Mouse (Mus musculus) G1E (cell line): ENCODE data around the gene Dscam.

Experiments
- CTCF ChIP-seq: IDR thresholded peaks from 2 replicates; pipeline ENCODE4 v1.5.1; 2012; ENCODE audit warnings: low read depth, low read length, inconsistent platforms, mixed read lengths
- GATA1 ChIP-seq: IDR thresholded peaks from 2 replicates; pipeline ENCODE4 v1.6.1; 2012; ENCODE audit warnings: borderline replicate concordance, low read length, inconsistent platforms, mixed read lengths
- POLR2AphosphoS5 ChIP-seq: IDR thresholded peaks from 2 replicates; pipeline ENCODE4 v1.6.1; 2012; ENCODE audit warnings: low read depth, low read length, inconsistent platforms; ENCODE audit not compliant: insufficient replicate concordance

DNA sequence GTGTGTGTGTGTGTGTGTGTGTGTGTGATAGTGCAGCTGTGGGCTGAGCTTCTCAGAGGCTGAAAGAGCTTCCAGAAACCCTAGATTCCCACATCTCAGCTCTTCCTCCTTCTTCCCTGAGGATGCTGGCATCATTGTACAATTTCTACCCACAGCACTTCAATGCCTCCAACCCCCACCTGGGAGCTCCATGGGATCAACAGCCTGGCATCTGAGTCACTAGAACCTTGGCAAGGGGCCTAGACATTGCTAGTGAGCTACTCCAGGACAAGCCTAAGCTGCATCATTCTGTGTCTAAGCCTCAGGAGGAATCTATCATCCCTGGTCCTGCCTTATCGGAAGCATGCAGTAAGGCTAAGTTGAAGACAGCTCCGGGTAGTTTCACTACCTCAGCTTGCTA is 73.8 kb downstream of the Dscam start:
- TF ChIP-seq CTCF (no peak), POLR2AphosphoS5 (no peak), GATA1 (no peak)
